Mouse (Mus musculus): ENCODE measurements at regions not wholly inside any gene's neighbourhood (a gene's known extent, or its start where the extent isn't known, plus 50 kb on each side); places are given as distances from the start of the nearest gene placed in this dataset.

DNA sequence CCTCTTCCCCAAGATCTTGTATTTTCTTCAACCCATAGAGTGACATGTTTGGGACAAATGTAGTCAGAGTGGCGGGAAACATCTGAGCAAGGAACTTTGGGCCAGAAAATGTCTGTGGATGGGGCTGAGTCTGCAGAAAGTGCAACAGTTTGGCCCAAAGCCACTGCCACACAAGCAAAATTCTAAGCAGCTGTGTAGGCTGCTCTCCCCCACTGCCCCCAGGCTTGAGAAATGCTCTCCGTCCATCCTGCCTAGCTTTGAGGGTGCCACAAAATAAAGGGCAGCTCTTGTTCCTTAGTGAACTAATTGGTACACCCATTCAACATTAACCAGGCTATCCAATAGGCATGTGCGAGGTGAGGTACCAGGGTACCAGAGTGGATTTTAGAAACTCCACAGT, 205.2 kb upstream of the Kbtbd8 start:
- no peak for TF ChIP-seq CTCF (IDR thresholded peaks at IDR 0.05; ENCODE audit: insufficient read depth, low read length)
- TF ChIP-seq POLR2A (IDR thresholded peaks at IDR 0.05; ENCODE audit: borderline replicate concordance, extremely low read depth, low read depth, low read length), result no peak

Data from lung, adult 2 months (tissue).